Mouse (Mus musculus): ENCODE measurements at regions not wholly inside any gene's neighbourhood (a gene's known extent, or its start where the extent isn't known, plus 50 kb on each side); places are given as distances from the start of the nearest gene placed in this dataset.

- Histone ChIP-seq H3K9ac (no peak overlapping the region), H3K36me3 (no peaks in the 10 kb centered on the region)
- ATAC-seq (ENCODE audit: borderline replicate concordance, extremely low read depth, low FRiP score, low TSS enrichment): no peak
These were observed 347.2 kb upstream of the Tmpo start for GRCm38 (mm10) chr10:91528305-91528704.

GRCm38 (mm10) chr10:91521168-91521567 lies 340.1 kb upstream of the Tmpo start:
- no peaks in the 10 kb centered on the region for H3K4me1 ChIP-seq
- H3K4me3 ChIP-seq: no peak overlapping the region
- H3K4me2 ChIP-seq: no peak overlapping the region
- H3K9ac ChIP-seq: no peak overlapping the region
- H3K27me3 ChIP-seq: no peaks in the 10 kb centered on the region
- no peak overlapping the region for H3K27ac ChIP-seq
- ATAC-seq (ENCODE audit: borderline replicate concordance, extremely low read depth, low FRiP score, low TSS enrichment): no peak
- H3K36me3 ChIP-seq: no peaks in the 10 kb centered on the region
- 88% methylated on average over 2 of the region's 2 CpGs for WGBS
- H3K9me3 ChIP-seq: no peaks in the 10 kb centered on the region

More at GRCm38 (mm10) chr10:91528305-91528704, 347.2 kb upstream of the Tmpo start:
- Histone ChIP-seq H3K4me1 (no peaks in the 10 kb centered on the region), H3K4me2 (no peak overlapping the region), H3K9me3 (no peaks in the 10 kb centered on the region), H3K4me3 (no peak overlapping the region), H3K27ac (no peak overlapping the region), H3K27me3 (no peaks in the 10 kb centered on the region)
- 71% methylated on average over 2 of the region's 2 CpGs for WGBS

- no peak for ATAC-seq (ENCODE audit: borderline replicate concordance, extremely low read depth, low FRiP score, low TSS enrichment)
- WGBS: 61% methylated on average over 2 of the region's 2 CpGs
- no peak overlapping the region for H3K9ac ChIP-seq
These were observed 333.9 kb upstream of the Tmpo start for GRCm38 (mm10) chr10:91515021-91515371.

GRCm38 (mm10) chr10:91514163-91515020 lies 333.3 kb upstream of the Tmpo start:
- Histone ChIP-seq H3K27me3 (no peaks in the 10 kb centered on the region), H3K36me3 (no peaks in the 10 kb centered on the region), H3K4me3 (no peak overlapping the region), H3K4me1 (no peaks in the 10 kb centered on the region), H3K9me3 (no peaks in the 10 kb centered on the region), H3K27ac (no peak overlapping the region), H3K4me2 (no peak overlapping the region), H3K9ac (no peak overlapping the region)
- 87% methylated on average over 9 of the region's 9 CpGs for WGBS
- ATAC-seq (ENCODE audit: borderline replicate concordance, extremely low read depth, low FRiP score, low TSS enrichment): no peak

More at GRCm38 (mm10) chr10:91515021-91515371, 333.9 kb upstream of the Tmpo start:
- H3K4me1 ChIP-seq: no peaks in the 10 kb centered on the region
- no peaks in the 10 kb centered on the region for H3K36me3 ChIP-seq
- H3K27me3 ChIP-seq: no peaks in the 10 kb centered on the region
- no peak overlapping the region for H3K4me3 ChIP-seq
- H3K4me2 ChIP-seq: no peak overlapping the region
- no peak overlapping the region for H3K27ac ChIP-seq
- H3K9me3 ChIP-seq: no peaks in the 10 kb centered on the region

GRCm38 (mm10) chr10:91507038-91507437 lies 325.9 kb upstream of the Tmpo start:
- Histone ChIP-seq H3K27me3 (no peaks in the 10 kb centered on the region), H3K27ac (no peak overlapping the region), H3K36me3 (no peaks in the 10 kb centered on the region), H3K4me3 (no peak overlapping the region), H3K9me3 (no peaks in the 10 kb centered on the region), H3K9ac (no peak overlapping the region), H3K4me2 (no peak overlapping the region), H3K4me1 (no peaks in the 10 kb centered on the region)
- ATAC-seq (ENCODE audit: borderline replicate concordance, extremely low read depth, low FRiP score, low TSS enrichment): no peak
- WGBS: 74% methylated on average over 7 of the region's 7 CpGs

GRCm38 (mm10) chr10:91504891-91505290 lies 323.8 kb upstream of the Tmpo start:
- Histone ChIP-seq H3K4me1 (no peaks in the 10 kb centered on the region), H3K9ac (no peak overlapping the region), H3K27ac (no peak overlapping the region), H3K36me3 (no peaks in the 10 kb centered on the region), H3K9me3 (no peaks in the 10 kb centered on the region), H3K27me3 (no peaks in the 10 kb centered on the region), H3K4me2 (no peak overlapping the region), H3K4me3 (no peak overlapping the region)
- no peak for ATAC-seq (ENCODE audit: borderline replicate concordance, extremely low read depth, low FRiP score, low TSS enrichment)
- WGBS: 67% methylated on average over 12 of the region's 12 CpGs

- Histone ChIP-seq H3K36me3 (no peaks in the 10 kb centered on the region), H3K9ac (no peak overlapping the region), H3K9me3 (no peaks in the 10 kb centered on the region), H3K4me2 (no peak overlapping the region), H3K27me3 (no peaks in the 10 kb centered on the region), H3K4me3 (no peak overlapping the region), H3K4me1 (no peaks in the 10 kb centered on the region), H3K27ac (no peak overlapping the region)
- no peak for ATAC-seq (ENCODE audit: borderline replicate concordance, extremely low read depth, low FRiP score, low TSS enrichment)
- WGBS: 81% methylated on average over 4 of the region's 4 CpGs
These were observed 317.4 kb upstream of the Tmpo start for GRCm38 (mm10) chr10:91498543-91498942.

GRCm38 (mm10) chr10:91464691-91465090 lies 283.6 kb upstream of the Tmpo start:
- no peak for ATAC-seq (ENCODE audit: borderline replicate concordance, extremely low read depth, low FRiP score, low TSS enrichment)
- 86% methylated on average over 2 of the region's 2 CpGs for WGBS
- Histone ChIP-seq H3K4me2 (no peak overlapping the region), H3K9ac (no peak overlapping the region), H3K9me3 (no peaks in the 10 kb centered on the region), H3K4me1 (no peaks in the 10 kb centered on the region), H3K27ac (no peak overlapping the region), H3K4me3 (no peak overlapping the region), H3K27me3 (no peaks in the 10 kb centered on the region), H3K36me3 (no peaks in the 10 kb centered on the region)

- Histone ChIP-seq H3K27me3 (no peaks in the 10 kb centered on the region), H3K4me1 (no peaks in the 10 kb centered on the region), H3K36me3 (no peaks in the 10 kb centered on the region), H3K9ac (no peak overlapping the region), H3K4me2 (no peak overlapping the region), H3K4me3 (no peak overlapping the region), H3K27ac (no peak overlapping the region), H3K9me3 (no peaks in the 10 kb centered on the region)
- 14% methylated on average over 10 of the region's 10 CpGs for WGBS
- ATAC-seq (ENCODE audit: borderline replicate concordance, extremely low read depth, low FRiP score, low TSS enrichment): no peak
These were observed 267.0 kb upstream of the Tmpo start for GRCm38 (mm10) chr10:91447974-91448703.

- H3K36me3 ChIP-seq: no peaks in the 10 kb centered on the region
- H3K27me3 ChIP-seq: no peaks in the 10 kb centered on the region
- ATAC-seq (ENCODE audit: borderline replicate concordance, extremely low read depth, low FRiP score, low TSS enrichment): no peak
- no peak overlapping the region for H3K4me2 ChIP-seq
- no peak overlapping the region for H3K9ac ChIP-seq
- H3K4me1 ChIP-seq: no peaks in the 10 kb centered on the region
- H3K27ac ChIP-seq: no peak overlapping the region
- H3K4me3 ChIP-seq: no peak overlapping the region
- no peaks in the 10 kb centered on the region for H3K9me3 ChIP-seq
- 55% methylated on average over 2 of the region's 2 CpGs for WGBS
These were observed 262.2 kb upstream of the Tmpo start for GRCm38 (mm10) chr10:91443321-91443720.

- H3K9me3 ChIP-seq: no peaks in the 10 kb centered on the region
- H3K36me3 ChIP-seq: no peaks in the 10 kb centered on the region
- no peak overlapping the region for H3K27ac ChIP-seq
- 84% methylated on average over 3 of the region's 3 CpGs for WGBS
- no peak overlapping the region for H3K4me2 ChIP-seq
- no peak overlapping the region for H3K4me3 ChIP-seq
- 0 out of 2 replicates have a peak, but pooled peaks cover 3% of the 10 kb centered on the region for H3K4me1 ChIP-seq
- no peak overlapping the region for H3K9ac ChIP-seq
- ATAC-seq (ENCODE audit: borderline replicate concordance, extremely low read depth, low FRiP score, low TSS enrichment): no peak
- no peaks in the 10 kb centered on the region for H3K27me3 ChIP-seq
These were observed 258.9 kb upstream of the Tmpo start for GRCm38 (mm10) chr10:91440051-91440450.

GRCm38 (mm10) chr10:91437917-91438316 lies 256.8 kb upstream of the Tmpo start:
- Histone ChIP-seq H3K9ac (no peak overlapping the region), H3K27me3 (no peaks in the 10 kb centered on the region), H3K4me3 (no peak overlapping the region), H3K27ac (no peak overlapping the region), H3K4me1 (0 out of 2 replicates have a peak, but pooled peaks cover 3% of the 10 kb centered on the region), H3K9me3 (no peaks in the 10 kb centered on the region), H3K4me2 (no peak overlapping the region), H3K36me3 (no peaks in the 10 kb centered on the region)
- 80% methylated on average over 5 of the region's 5 CpGs for WGBS
- ATAC-seq (ENCODE audit: borderline replicate concordance, extremely low read depth, low FRiP score, low TSS enrichment): no peak

All from lung, embryonic 15.5 days (tissue).